Mouse (Mus musculus) megakaryocyte, embryonic 14.5 days (primary cell): ENCODE data around the gene Mff.

ENCODE experiments used
- FLI1 ChIP-seq: IDR thresholded peaks from 2 replicates; pipeline ENCODE4 v1.6.1; 2012; ENCODE audit warnings: low read length, inconsistent platforms, mixed read lengths
- GATA1 ChIP-seq: IDR thresholded peaks from 3 replicates; pipeline ENCODE4 v1.6.1; 2012; ENCODE audit warnings: mixed read lengths, low read length, inconsistent platforms, borderline replicate concordance

DNA sequence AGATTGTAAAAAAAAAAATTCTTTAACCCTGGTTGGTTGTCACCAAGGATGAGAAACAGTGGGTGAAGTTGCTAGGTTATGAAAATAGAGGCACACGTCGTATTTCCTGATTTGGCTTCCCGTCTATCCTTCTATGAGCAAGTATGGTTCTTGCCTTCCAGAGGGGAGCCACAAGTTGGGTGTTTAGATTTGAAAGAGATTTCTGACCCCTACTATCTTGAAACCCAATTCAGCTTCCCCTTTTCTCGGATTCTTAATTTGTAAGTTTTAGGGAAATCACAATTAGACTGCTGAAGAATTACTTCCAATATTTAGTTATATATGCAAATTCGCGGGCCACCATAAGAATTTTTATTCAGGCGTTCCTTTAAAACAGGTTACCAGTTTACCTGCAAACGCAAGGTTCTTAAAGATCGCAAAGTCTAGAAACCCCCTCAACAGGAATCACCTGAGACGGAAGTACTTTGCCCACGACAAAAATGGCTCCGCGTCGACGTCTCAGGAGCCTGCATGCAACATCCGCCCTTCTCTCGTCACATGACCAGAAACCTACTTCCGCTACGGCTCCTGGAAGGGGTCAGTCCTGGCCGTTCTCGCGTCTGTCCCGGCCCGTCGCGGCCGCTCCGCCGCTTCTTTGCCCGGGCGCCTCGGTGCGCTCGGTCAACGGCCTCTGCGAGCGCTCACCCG is at the start of gene Mff:
- TF ChIP-seq GATA1 (no peak), FLI1 (no peak; the same call in 1 of the 2 replicates)
